Comparison of ENCODE assay signal across 26 mouse cellular contexts in genomic region chr3:37139192-37139591, GRCm38 (mm10). TPM values are rescaled to one million over a fixed set of nuclear protein-coding genes. Genes with fewer than 3 reads are reported as not detected.
"Had no signal": no experiment of that assay in that cellular context is flagged by ENCODE, and none has a peak within 500 bp of the region (broad histone marks: within the 10 kb centered on the region; RNA-seq: fewer than 3 reads in every experiment).

No protein-coding gene starts in this region.

- H3K4me3 ChIP-seq: limb, embryonic 10.5 days; limb, embryonic 13.5 days; liver, embryonic 12.5 days; liver, embryonic 15.5 days; midbrain, embryonic 12.5 days; midbrain, embryonic 15.5 days; myocyte; neural tube, embryonic 13.5 days had no signal

- ATAC-seq: intestine, postnatal 0 days; liver, embryonic 12.5 days; midbrain, embryonic 15.5 days had no signal

- H3K4me1 ChIP-seq: limb, embryonic 10.5 days; limb, embryonic 13.5 days; liver, embryonic 12.5 days; midbrain, embryonic 12.5 days; midbrain, embryonic 15.5 days; neural tube, embryonic 13.5 days had no signal

- H3K9ac ChIP-seq: limb, embryonic 13.5 days; liver, embryonic 12.5 days; liver, embryonic 15.5 days; midbrain, embryonic 12.5 days; midbrain, embryonic 15.5 days; neural tube, embryonic 13.5 days had no signal

- H3K27me3 ChIP-seq: limb, embryonic 13.5 days; liver, embryonic 12.5 days; liver, embryonic 15.5 days; midbrain, embryonic 12.5 days; midbrain, embryonic 15.5 days; neural tube, embryonic 13.5 days had no signal

- H3K27ac ChIP-seq: kidney, postnatal 0 days; limb, embryonic 10.5 days; limb, embryonic 13.5 days; liver, embryonic 12.5 days; liver, embryonic 15.5 days; midbrain, embryonic 12.5 days; midbrain, embryonic 15.5 days; neural tube, embryonic 13.5 days had no signal

- DNase-seq: kidney, adult 2 months; kidney, postnatal 25 days; liver; lung, adult 18-20 months; lung, postnatal 14 days; retina, postnatal 1 day; right cerebral cortex, postnatal 25 days; thymus, adult 18-20 months; thymus, postnatal 36 days had no signal

- H3K36me3 ChIP-seq: limb, embryonic 10.5 days; limb, embryonic 13.5 days; liver, embryonic 12.5 days; liver, embryonic 15.5 days; midbrain, embryonic 12.5 days; midbrain, embryonic 15.5 days; neural tube, embryonic 13.5 days had no signal

RNA-seq across cellular contexts. Expression of gene Il2, which starts 13.4 kb away (rescaled TPM):
- total RNA-seq: layer of hippocampus, adult 8-10 months; layer of hippocampus, postnatal 10 days; left cerebral cortex, postnatal 25 days; neutrophil, adult 5-6 weeks had no signal
- polyA plus RNA-seq: large intestine, adult 2 months; myocyte; spleen, adult 2 months; testis, adult 2 months had no signal
